Mouse (Mus musculus) E14TG2a.4 (cell line): ENCODE results near the gene Tnfaip2.

Source experiments
- CTCF ChIP-seq: conservative IDR thresholded peaks from 2 replicates; pipeline ENCODE4 v1.5.1; 2014; ENCODE audit warnings: low read length
- NANOG ChIP-seq: IDR thresholded peaks from 2 replicates; pipeline ENCODE4 v1.6.1; 2014; ENCODE audit warnings: borderline replicate concordance, low read length, mixed read lengths

DNA sequence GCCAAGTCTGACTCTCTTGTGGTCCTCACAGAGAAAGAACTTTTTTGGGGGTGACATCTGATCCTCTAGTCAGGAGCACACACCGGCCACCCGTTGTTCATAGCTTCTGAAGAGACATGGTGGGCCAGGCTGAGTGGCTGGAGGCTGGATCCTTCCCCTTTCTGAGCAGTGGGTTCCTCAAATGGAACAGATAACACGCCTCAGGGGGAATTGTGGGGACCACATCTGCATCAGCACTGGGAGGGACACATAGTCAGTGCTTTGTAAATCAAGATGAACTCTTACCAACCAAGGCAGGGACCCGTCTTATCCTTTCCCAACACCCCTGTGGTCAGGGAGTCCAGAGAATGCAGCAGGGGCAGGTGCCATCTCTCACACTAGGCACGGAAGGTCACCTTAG, 22.4 kb upstream of the Tnfaip2 start:
- TF ChIP-seq CTCF, result no peak
- no peak for TF ChIP-seq NANOG
